Mouse (Mus musculus): ENCODE data around the gene Sipa1l1. TPM values are rescaled to one million over a fixed set of nuclear protein-coding genes. Genes with fewer than 3 reads are reported as not detected.

Gene Sipa1l1
- polyA plus RNA-seq, 1 experiment: 152 TPM

GRCm38 (mm10) chr12:82296276-82296675 is 127.2 kb downstream of the Sipa1l1 start:
- Histone ChIP-seq H3K4me1 (ENCODE audit: control insufficient read depth, insufficient read depth, low read length) (peaks cover 1% of the 10 kb centered on the region), H3K4me3 (ENCODE audit: insufficient read depth, low read length) (no peak overlapping the region), H3K27ac (ENCODE audit: insufficient read depth, low read length) (no peak overlapping the region)
- TF ChIP-seq CTCF (IDR thresholded peaks at IDR 0.05; ENCODE audit: extremely low read depth, insufficient read depth, low read length) (no peak), POLR2A (IDR thresholded peaks at IDR 0.05; ENCODE audit: extremely low read depth, insufficient read depth, low read length) (no peak)

DNA sequence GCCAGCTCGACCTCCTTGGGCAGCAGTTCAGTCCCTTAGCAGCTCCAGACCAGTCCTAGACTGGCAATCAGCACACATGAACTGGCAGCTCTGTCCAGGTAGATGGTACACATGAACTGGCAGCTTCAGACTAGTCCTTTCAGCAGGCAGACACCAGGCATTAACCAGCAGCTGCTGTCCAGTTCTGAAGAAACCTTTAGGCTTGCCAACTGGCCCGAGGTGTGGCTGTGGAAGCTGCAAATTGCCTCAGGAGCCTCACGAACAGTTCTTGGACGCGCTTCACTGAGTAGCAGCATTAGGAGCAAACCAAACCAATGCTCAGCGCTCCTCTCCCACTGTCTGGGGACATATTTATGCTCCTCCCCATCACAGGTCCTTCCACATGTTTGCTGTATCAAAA is 128.1 kb downstream of the Sipa1l1 start:
- Histone ChIP-seq H3K4me1 (ENCODE audit: control insufficient read depth, insufficient read depth, low read length) (peaks cover 1% of the 10 kb centered on the region), H3K4me3 (ENCODE audit: insufficient read depth, low read length) (no peak overlapping the region), H3K27ac (ENCODE audit: insufficient read depth, low read length) (no peak overlapping the region)
- TF ChIP-seq POLR2A (IDR thresholded peaks at IDR 0.05; ENCODE audit: extremely low read depth, insufficient read depth, low read length): no peak

DNA sequence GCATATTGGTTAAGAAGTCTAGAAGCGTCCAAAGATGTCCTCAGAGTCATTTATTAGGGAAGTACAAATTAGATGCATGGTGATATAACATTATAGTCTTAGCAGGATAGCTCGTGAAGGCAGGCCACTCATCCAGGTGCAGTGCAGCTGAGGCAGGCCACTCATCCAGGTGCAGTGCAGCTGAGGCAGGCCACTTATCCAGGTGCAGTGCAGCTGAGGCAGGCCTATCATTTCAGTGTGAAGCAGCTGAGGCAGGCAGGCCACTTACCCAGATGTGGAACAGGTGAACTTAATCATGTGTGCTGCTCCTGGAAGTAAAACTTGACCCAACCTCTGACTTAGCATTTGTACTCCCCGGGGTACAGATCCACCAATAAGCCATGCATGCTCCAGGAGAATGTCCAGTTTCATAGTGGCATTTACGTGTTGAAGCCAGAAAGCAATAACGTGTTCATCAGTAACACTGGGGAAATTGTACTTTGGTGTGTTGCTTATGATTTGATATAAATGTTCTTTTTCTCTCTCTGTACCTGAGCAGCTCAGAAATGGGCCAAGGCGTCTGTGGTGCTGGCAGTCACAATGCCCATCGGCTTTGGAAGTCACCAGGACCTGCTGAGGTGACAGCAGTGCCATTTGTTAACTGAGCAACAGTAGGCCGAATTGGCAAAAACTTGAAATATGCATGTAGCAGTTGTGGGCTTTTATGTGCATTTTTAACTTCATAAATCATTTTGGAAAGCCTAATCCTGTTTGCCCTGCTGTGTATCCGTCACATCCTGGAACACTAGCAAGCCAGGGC is 129.7 kb downstream of the Sipa1l1 start:
- H3K27ac ChIP-seq (ENCODE audit: insufficient read depth, low read length): no peak overlapping the region
- TF ChIP-seq POLR2A (IDR thresholded peaks at IDR 0.05; ENCODE audit: extremely low read depth, insufficient read depth, low read length): no peak
- no peak for TF ChIP-seq CTCF (IDR thresholded peaks at IDR 0.05; ENCODE audit: extremely low read depth, insufficient read depth, low read length)
- H3K4me1 ChIP-seq (ENCODE audit: control insufficient read depth, insufficient read depth, low read length): peaks cover 1% of the 10 kb centered on the region
- no peak overlapping the region for H3K4me3 ChIP-seq (ENCODE audit: insufficient read depth, low read length)

DNA sequence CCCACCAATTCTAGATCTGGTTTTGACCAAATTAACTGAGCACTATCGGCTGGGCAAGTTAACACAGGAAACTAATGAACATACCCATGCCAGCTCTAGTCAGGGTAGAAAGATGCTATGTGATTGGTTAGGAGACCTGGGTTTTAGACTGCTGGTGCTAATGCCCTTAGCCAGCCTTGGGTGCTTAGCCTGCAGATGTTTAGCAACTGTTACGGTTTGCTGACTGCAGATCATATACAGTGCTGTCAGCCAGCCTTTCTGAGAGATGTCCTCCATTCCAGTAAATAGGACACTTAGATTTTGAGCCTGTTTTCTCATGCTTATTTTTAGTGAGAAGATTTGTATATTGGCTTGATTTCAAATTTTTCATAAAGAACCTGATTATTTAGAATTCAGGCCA is 135.0 kb downstream of the Sipa1l1 start:
- Histone ChIP-seq H3K27ac (ENCODE audit: insufficient read depth, low read length) (no peak overlapping the region), H3K4me3 (ENCODE audit: insufficient read depth, low read length) (no peak overlapping the region), H3K4me1 (ENCODE audit: control insufficient read depth, insufficient read depth, low read length) (peaks cover 2% of the 10 kb centered on the region; the same call in 1 of the 2 replicates)
- TF ChIP-seq CTCF (IDR thresholded peaks at IDR 0.05; ENCODE audit: extremely low read depth, insufficient read depth, low read length) (no peak), POLR2A (IDR thresholded peaks at IDR 0.05; ENCODE audit: extremely low read depth, insufficient read depth, low read length) (no peak)

- H3K4me1 ChIP-seq (ENCODE audit: control insufficient read depth, insufficient read depth, low read length): peaks cover 2% of the 10 kb centered on the region; the same call in 1 of the 2 replicates
- TF ChIP-seq CTCF (IDR thresholded peaks at IDR 0.05; ENCODE audit: extremely low read depth, insufficient read depth, low read length): no peak
- TF ChIP-seq POLR2A (IDR thresholded peaks at IDR 0.05; ENCODE audit: extremely low read depth, insufficient read depth, low read length): no peak
- no peak overlapping the region for H3K27ac ChIP-seq (ENCODE audit: insufficient read depth, low read length)
- no peak overlapping the region for H3K4me3 ChIP-seq (ENCODE audit: insufficient read depth, low read length)
Measured at GRCm38 (mm10) chr12:82306035-82306434, 136.9 kb downstream of the Sipa1l1 start.

GRCm38 (mm10) chr12:82311593-82311992 is 142.5 kb downstream of the Sipa1l1 start:
- no peak overlapping the region for H3K4me3 ChIP-seq (ENCODE audit: insufficient read depth, low read length)
- H3K4me1 ChIP-seq (ENCODE audit: control insufficient read depth, insufficient read depth, low read length): peaks cover 17% of the 10 kb centered on the region
- TF ChIP-seq POLR2A (IDR thresholded peaks at IDR 0.05; ENCODE audit: extremely low read depth, insufficient read depth, low read length): no peak
- TF ChIP-seq CTCF (IDR thresholded peaks at IDR 0.05; ENCODE audit: extremely low read depth, insufficient read depth, low read length): no peak
- no peak overlapping the region for H3K27ac ChIP-seq (ENCODE audit: insufficient read depth, low read length)

DNA sequence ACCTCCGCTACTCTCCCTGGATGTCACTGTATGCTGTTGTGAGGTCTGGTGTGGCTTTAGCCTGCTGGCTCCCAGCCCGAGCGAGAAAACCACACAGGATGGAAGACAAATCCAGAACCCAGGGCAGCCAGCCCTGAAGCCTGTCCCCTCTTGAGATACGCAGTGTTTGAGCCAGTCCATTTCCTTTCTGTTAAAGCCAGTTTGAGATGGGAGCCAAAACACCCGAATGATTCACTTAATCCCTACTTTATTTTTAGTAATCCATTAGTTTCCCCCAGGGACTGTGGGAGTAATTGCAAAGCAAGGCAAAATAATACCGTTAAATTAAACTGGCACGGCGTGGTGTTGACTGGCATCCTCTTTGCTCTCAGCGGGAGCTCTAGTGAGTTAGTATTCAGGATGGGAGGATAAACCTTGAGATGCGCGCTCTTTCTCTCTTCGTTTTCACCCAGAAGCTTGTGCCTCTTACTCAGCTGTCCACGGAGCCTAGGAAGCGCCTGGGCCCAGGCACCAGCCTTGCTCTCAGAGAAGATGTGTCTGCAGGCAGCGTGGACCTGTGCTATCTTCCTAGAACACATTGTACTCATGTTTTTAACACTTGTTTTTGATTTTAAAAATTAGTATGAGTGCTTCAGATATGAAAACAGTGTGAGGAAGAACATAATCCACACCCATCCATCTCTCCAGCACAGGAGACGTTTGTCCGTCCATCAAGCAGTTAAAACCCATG is 143.1 kb downstream of the Sipa1l1 start:
- Histone ChIP-seq H3K4me3 (ENCODE audit: insufficient read depth, low read length) (no peak overlapping the region), H3K27ac (ENCODE audit: insufficient read depth, low read length) (no peak overlapping the region), H3K4me1 (ENCODE audit: control insufficient read depth, insufficient read depth, low read length) (peaks cover 17% of the 10 kb centered on the region)
- TF ChIP-seq CTCF (IDR thresholded peaks at IDR 0.05; ENCODE audit: extremely low read depth, insufficient read depth, low read length) (no peak), POLR2A (IDR thresholded peaks at IDR 0.05; ENCODE audit: extremely low read depth, insufficient read depth, low read length) (no peak)

- no peak overlapping the region for H3K4me3 ChIP-seq (ENCODE audit: insufficient read depth, low read length)
- H3K27ac ChIP-seq (ENCODE audit: insufficient read depth, low read length): no peak overlapping the region
- no peak for TF ChIP-seq POLR2A (IDR thresholded peaks at IDR 0.05; ENCODE audit: extremely low read depth, insufficient read depth, low read length)
- no peak for TF ChIP-seq CTCF (IDR thresholded peaks at IDR 0.05; ENCODE audit: extremely low read depth, insufficient read depth, low read length)
- peaks cover 17% of the 10 kb centered on the region for H3K4me1 ChIP-seq (ENCODE audit: control insufficient read depth, insufficient read depth, low read length)
Measured at GRCm38 (mm10) chr12:82313091-82313490, 144.0 kb downstream of the Sipa1l1 start.

- Histone ChIP-seq H3K27ac (ENCODE audit: insufficient read depth, low read length) (no peak overlapping the region), H3K4me1 (ENCODE audit: control insufficient read depth, insufficient read depth, low read length) (peaks cover 13% of the 10 kb centered on the region), H3K4me3 (ENCODE audit: insufficient read depth, low read length) (no peak overlapping the region)
- no peak for TF ChIP-seq CTCF (IDR thresholded peaks at IDR 0.05; ENCODE audit: extremely low read depth, insufficient read depth, low read length)
- TF ChIP-seq POLR2A (IDR thresholded peaks at IDR 0.05; ENCODE audit: extremely low read depth, insufficient read depth, low read length): no peak
Measured at GRCm38 (mm10) chr12:82319436-82320131, 150.5 kb downstream of the Sipa1l1 start.

Data from cortical plate, adult 2 months (tissue).